Mouse (Mus musculus): Measurements from ENCODE around the gene Nxph4. TPM values are rescaled to one million over a fixed set of nuclear protein-coding genes. Genes with fewer than 3 reads are reported as not detected.

Nxph4 gene
- polyA plus RNA-seq, 1 experiment from 2014 or later = 0.13 TPM

DNA sequence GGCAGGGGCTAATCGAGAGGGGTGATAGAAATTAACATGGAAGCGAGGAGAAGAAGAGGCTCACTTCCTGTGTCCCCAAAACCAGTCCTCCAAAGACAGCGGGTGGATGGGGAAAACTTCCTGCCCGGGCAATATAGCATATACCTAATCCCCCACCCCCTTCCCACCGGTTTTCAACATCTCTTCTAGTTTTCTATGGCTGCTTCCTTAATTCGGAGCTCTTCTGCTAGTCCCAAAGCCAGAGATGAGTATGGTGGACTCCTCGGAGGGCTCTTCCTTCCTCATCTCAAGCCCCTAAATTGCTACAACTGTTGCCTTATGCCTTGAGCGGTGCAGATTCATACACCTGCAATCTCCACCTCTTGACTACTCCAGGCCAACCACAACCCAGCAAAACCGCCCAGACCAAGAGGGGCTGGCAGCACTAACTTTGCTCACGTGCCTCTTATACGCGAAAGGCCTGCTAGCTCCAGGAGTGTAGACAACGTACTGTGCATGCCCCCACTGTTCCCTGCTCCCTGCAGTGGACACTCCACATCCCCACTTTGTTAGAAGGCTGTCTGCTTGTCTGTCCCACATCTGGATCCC is 20.2 kb downstream of the Nxph4 start:
- ATAC-seq (ENCODE audit: low read depth) = no peak
- WGBS (ENCODE audit: insufficient replicate concordance) = 6% methylated on average over 13 of the region's 13 CpGs
- Histone ChIP-seq H3K9me3 (replicated peaks) (no peaks in the 10 kb centered on the region), H3K4me1 (replicated peaks) (peaks cover 71% of the 10 kb centered on the region), H3K4me3 (replicated peaks) (peak overlapping the region; percentile 46), H3K27ac (no peak overlapping the region), H3K9ac (peak overlapping the region; percentile 60), H3K27me3 (peaks cover 88% of the 10 kb centered on the region), H3K36me3 (peaks cover 24% of the 10 kb centered on the region), H3K4me2 (peak overlapping the region; percentile 73)
- no peak for DNase-seq

DNA sequence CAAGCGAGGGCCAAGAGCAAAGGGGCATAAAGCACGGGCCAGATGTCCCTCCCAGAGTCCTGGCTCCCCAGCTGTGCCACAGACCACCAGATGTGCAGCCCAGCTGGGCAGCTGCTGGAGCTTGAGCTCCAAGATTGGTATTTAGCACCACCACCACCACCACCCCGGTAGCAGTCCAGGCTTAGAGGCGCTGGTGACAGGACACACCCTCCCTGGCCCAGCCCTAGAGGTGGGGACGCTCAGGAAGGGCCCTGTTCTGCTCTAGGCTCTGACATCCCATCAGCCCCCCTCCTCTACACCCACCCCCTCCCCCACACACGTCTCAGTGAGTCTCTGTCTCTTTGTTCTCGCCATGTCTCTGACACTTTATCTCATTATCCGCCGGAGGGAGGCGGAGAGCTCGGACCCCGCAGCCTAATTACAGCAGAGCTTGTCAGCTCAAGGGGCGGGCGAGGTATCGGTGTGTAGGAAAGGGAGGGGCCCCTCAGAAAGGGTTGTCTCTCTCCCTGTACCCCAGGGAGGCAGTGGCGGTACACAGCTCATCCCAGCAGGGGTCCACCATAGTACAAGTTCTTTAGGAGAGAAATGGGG is 20.8 kb downstream of the Nxph4 start:
- peak overlapping the region; percentile 73 for H3K4me2 ChIP-seq
- peak overlapping the region; percentile 46 for H3K4me3 ChIP-seq (replicated peaks)
- H3K27ac ChIP-seq = no peak overlapping the region
- ATAC-seq (ENCODE audit: low read depth) (peak; percentile 56), DNase-seq (peak; percentile 51)
- peaks cover 94% of the 10 kb centered on the region for H3K27me3 ChIP-seq
- peaks cover 78% of the 10 kb centered on the region for H3K4me1 ChIP-seq (replicated peaks)
- no peaks in the 10 kb centered on the region for H3K9me3 ChIP-seq (replicated peaks)
- 1% methylated on average over 16 of the region's 16 CpGs for WGBS (ENCODE audit: insufficient replicate concordance)
- peak overlapping the region; percentile 60 for H3K9ac ChIP-seq
- H3K36me3 ChIP-seq = peaks cover 18% of the 10 kb centered on the region

DNA sequence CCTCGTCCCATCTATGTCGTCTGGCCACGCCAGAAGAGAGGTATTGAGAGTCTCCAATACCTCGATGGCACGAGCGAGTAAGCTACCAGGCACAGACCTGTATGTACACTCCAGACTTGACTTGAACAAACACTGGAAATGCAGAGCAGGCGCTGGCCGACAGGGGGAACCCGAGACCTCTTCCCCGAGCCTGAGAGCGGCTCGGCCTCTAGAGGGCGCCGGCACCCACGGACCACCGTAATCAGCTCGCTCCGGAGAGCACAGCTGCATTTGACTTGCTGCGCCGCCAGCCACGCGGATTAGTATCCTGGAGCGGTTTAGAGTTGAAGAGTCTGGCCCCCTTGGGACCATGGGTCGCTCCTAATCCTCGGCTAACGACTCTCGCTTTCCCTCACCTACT is 21.5 kb downstream of the Nxph4 start:
- Histone ChIP-seq H3K9ac (peak overlapping the region; percentile 60), H3K9me3 (replicated peaks) (no peaks in the 10 kb centered on the region), H3K4me1 (replicated peaks) (peaks cover 78% of the 10 kb centered on the region), H3K27me3 (peaks cover 97% of the 10 kb centered on the region), H3K36me3 (peaks cover 10% of the 10 kb centered on the region), H3K27ac (peak overlapping the region; percentile 36; the same call in 1 of the 2 replicates), H3K4me3 (replicated peaks) (peak overlapping the region; percentile 46), H3K4me2 (peak overlapping the region; percentile 73)
- ATAC-seq (ENCODE audit: low read depth) = peak; percentile 55
- DNase-seq = peak; percentile 85
- under 1% methylated on average over 27 of the region's 27 CpGs for WGBS (ENCODE audit: insufficient replicate concordance)

DNA sequence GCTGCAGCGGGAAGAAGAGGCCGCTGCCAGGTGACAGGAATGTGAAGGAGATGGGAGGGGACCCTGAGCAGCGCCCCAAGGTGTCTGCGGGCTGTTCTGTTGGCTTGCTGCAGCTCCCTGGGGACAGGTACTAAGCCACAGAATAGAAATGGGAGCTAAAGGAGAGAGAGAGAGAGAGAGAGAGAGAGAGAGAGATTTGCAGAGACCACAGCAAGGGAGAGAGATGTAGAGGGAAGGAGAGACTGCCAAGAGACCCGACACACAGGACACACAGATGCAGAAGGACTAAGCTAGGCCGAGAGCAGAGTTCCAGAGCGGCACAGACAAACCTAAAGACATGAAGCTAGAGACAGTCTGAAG is 22.1 kb downstream of the Nxph4 start:
- Histone ChIP-seq H3K4me1 (replicated peaks) (peaks cover 73% of the 10 kb centered on the region), H3K27ac (no peak overlapping the region), H3K9me3 (replicated peaks) (no peaks in the 10 kb centered on the region), H3K4me2 (peak overlapping the region; percentile 73), H3K36me3 (peaks cover 5% of the 10 kb centered on the region), H3K9ac (no peak overlapping the region; the same call in 1 of the 2 replicates), H3K27me3 (peaks cover 97% of the 10 kb centered on the region), H3K4me3 (replicated peaks) (peak overlapping the region; percentile 52)
- 4% methylated on average over 7 of the region's 7 CpGs for WGBS (ENCODE audit: insufficient replicate concordance)
- DNase-seq (no peak), ATAC-seq (ENCODE audit: low read depth) (no peak)

DNA sequence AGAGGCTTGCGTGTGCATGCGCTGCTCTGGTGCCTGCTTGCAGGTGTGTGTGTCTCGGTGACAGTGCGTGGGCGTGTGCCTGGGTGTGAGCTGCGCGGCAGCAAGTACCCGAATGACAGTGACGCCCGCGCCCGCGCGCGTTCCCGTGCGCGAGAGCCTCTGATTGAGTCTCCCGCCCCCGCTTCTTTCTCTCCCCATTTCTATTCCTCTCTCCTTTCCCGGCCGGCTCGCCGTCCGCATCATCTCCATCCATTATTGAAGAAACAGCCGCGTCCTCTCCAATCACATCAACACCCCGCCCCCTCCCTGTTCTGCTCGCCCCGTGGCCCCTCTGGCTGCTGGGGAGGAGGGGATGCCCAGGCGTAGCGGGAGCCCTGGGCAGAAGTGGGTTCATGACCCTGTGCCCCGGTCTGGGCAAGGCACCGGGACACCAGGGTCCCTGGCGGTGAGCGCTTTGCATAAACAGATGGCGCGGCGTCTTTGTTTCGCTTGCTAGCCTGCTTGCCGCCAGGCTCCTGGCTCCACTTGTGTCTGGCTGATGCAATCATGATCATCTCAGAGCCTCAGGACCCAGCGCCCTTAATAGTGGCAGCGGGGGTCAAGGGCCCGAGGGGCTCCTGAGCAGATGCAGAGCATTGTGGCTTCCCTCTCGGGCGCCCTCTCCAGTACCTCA is 22.6 kb downstream of the Nxph4 start:
- Histone ChIP-seq H3K9ac (peak overlapping the region; percentile 50), H3K27me3 (peaks cover 98% of the 10 kb centered on the region), H3K27ac (no peak overlapping the region), H3K36me3 (no peaks in the 10 kb centered on the region), H3K9me3 (replicated peaks) (no peaks in the 10 kb centered on the region), H3K4me3 (replicated peaks) (peak overlapping the region; percentile 52), H3K4me2 (peak overlapping the region; percentile 73), H3K4me1 (replicated peaks) (peaks cover 68% of the 10 kb centered on the region)
- DNase-seq (no peak), ATAC-seq (ENCODE audit: low read depth) (no peak)
- 3% methylated on average over 43 of the region's 46 CpGs for WGBS (ENCODE audit: insufficient replicate concordance)

DNA sequence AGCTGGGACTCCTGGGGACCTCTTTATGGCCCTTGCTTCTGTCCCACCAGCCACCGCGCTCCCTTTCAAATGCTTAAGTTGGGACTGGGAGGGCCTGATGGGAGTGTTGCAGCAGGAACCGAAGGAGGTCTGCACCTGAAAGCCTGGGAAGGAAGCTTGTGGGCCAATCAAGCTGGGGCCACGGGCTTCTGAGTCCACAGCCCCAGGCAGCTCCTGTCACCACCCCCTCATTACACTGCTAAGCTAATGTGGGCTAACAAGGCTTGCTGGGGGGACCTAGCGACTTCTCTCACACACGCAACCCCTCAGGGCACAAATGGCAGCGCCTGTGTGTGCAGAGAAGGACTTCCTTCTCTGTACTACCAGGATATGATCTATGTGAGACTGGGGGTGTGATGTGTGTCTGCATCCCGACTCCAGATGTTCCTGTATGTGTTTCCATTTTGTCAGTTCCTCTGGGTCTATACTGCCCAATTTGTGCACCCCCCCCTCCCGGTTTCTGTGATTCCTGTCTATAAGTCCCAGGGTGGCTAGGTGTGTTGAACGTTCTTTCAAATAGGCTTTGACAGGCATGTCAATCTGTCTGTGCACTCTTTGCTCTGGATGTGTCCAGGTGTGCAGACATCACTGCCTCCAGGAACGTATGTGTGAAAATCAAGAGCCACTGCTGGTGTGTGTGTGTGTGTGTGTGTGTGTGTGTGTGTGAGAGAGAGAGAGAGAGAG is 23.3 kb downstream of the Nxph4 start:
- Histone ChIP-seq H3K4me2 (peak overlapping the region; percentile 73), H3K27ac (no peak overlapping the region), H3K4me3 (replicated peaks) (no peak overlapping the region; the same call in 1 of the 2 replicates), H3K27me3 (peaks cover 99% of the 10 kb centered on the region), H3K9me3 (replicated peaks) (no peaks in the 10 kb centered on the region), H3K9ac (peak overlapping the region; percentile 50; the same call in 1 of the 2 replicates), H3K4me1 (replicated peaks) (peaks cover 60% of the 10 kb centered on the region), H3K36me3 (no peaks in the 10 kb centered on the region)
- no peak for ATAC-seq (ENCODE audit: low read depth)
- DNase-seq = no peak
- WGBS (ENCODE audit: insufficient replicate concordance) = 9% methylated on average over 11 of the region's 11 CpGs

DNA sequence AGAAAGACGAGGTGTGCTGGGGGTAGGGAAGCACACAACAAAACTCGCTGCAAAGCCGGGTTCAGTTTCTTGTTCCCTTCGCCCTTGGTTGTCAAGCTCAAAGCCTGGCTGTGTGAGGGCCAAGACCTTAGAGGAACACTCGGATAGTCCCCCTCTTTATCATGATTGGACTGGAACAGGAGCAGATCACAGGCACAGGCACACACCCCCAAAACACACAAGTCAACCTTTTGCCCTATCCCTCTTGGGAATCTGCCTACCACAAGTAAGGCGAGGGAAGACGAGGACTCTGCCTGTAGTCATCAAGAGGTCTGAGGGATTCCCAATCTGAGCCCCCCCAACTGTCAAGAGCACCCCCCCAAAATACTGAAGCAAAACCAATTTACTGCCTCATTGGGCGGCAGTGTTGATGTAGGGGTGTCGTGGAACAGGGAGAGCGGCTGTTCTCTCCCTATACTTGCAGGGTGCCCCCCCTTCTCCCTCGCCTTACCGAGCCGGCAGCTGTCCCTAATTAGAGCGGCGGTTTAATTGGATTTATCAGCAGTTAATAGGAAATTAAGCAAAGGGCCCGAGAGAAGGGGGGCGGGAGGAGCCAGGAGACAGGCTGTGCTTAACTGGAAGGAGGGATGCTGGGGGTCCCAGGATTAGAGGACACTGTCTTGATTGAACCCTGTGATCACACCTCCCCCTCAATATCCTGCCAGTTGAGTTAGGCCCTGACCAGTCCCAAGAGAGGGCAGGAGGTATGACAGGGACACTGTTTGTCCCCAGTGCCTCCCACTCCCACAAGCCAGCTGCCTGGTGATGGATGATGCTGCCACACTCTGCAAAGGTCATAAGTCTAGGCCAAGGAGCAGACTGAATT is 24.3 kb downstream of the Nxph4 start:
- Histone ChIP-seq H3K27me3 (peaks cover 89% of the 10 kb centered on the region), H3K4me3 (replicated peaks) (peak overlapping the region; percentile 48), H3K4me1 (replicated peaks) (peaks cover 50% of the 10 kb centered on the region), H3K9ac (no peak overlapping the region), H3K27ac (no peak overlapping the region), H3K4me2 (0 out of 2 replicates have a peak overlapping the region, but pooled peaks have one; percentile 71), H3K36me3 (no peaks in the 10 kb centered on the region), H3K9me3 (replicated peaks) (no peaks in the 10 kb centered on the region)
- DNase-seq (no peak), ATAC-seq (ENCODE audit: low read depth) (no peak)
- 10% methylated on average over 17 of the region's 17 CpGs for WGBS (ENCODE audit: insufficient replicate concordance)

DNA sequence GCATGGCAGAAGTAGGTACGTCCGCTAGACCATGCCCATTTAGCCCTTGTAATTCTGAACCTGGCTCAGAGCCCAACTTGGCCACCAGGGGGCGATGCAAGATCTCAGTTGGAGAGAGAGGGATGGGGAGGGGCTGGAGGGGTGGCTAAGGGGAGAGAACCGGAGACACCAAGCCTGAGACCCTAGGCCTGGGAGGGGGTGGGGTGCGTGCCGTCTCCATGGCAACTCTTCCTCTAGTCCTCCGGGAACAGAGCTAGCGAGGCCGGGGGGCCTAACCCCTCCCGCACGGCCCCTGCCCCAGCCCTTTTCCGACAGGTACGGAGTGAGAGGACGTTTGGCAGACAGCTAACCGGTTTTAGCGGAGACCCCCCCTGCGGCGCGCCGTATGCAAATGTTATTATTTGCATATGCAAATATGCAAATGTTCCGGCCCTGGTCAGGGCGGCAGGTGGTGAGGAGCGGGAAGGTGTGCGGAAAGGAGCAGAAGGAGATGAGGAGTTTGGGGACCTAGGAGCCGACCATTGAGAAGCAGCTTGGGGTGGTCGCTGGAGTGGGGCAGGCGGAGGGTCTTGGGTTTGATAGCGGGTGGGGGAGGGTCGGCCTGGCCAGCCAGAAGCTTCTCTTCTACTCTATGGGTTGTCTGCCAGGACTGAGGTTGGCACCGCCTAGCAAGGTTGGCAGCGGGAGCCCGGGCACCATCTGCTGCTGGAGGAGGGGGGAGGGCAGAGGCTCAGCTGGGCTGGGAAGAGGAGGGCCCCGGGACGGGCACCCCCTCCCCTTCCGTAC is 25.1 kb downstream of the Nxph4 start:
- Histone ChIP-seq H3K36me3 (no peaks in the 10 kb centered on the region), H3K4me3 (replicated peaks) (peak overlapping the region; percentile 48), H3K27me3 (peaks cover 81% of the 10 kb centered on the region), H3K4me2 (peak overlapping the region; percentile 71), H3K27ac (no peak overlapping the region), H3K9me3 (replicated peaks) (no peaks in the 10 kb centered on the region), H3K4me1 (replicated peaks) (peaks cover 42% of the 10 kb centered on the region), H3K9ac (peak overlapping the region; percentile 38; the same call in 1 of the 2 replicates)
- ATAC-seq (ENCODE audit: low read depth) (0 out of 2 replicates have a peak, but pooled peaks have one; percentile 27), DNase-seq (peak; percentile 68)
- 3% methylated on average over 35 of the region's 35 CpGs for WGBS (ENCODE audit: insufficient replicate concordance)

DNA sequence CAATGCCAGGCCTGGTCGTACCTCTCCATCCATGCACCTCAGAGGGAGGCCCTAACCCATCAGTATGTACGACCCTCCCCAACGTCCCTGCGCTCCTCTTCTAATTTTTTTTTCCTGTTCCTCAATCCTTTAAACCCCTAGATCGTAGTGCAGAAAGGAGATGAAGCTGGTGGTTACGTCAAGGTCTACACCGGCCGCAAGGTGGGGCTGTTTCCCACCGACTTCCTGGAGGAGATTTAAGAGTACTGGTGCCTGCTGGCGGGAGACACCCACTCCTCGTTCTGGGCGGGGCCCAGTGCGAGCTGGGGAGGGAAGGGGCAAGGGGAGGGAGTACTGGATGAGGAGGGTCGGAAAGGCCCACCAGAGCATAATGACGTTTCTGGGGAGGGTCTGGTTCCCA is 26.1 kb downstream of the Nxph4 start:
- Histone ChIP-seq H3K27ac (no peak overlapping the region), H3K36me3 (no peaks in the 10 kb centered on the region), H3K4me1 (replicated peaks) (peaks cover 32% of the 10 kb centered on the region), H3K9me3 (replicated peaks) (no peaks in the 10 kb centered on the region), H3K4me3 (replicated peaks) (peak overlapping the region; percentile 48; the same call in 1 of the 2 replicates), H3K9ac (no peak overlapping the region), H3K4me2 (peak overlapping the region; percentile 71), H3K27me3 (peaks cover 71% of the 10 kb centered on the region)
- WGBS (ENCODE audit: insufficient replicate concordance) = 1% methylated on average over 15 of the region's 15 CpGs
- ATAC-seq (ENCODE audit: low read depth) (peak; percentile 4; the same call in 1 of the 2 replicates), DNase-seq (peak; percentile 61)
